Mouse (Mus musculus): ENCODE results near the gene Stx5a.
A peak's percentile ranks its signal among the peaks of the same experiment; 100 is the strongest.

- TF ChIP-seq GATA1 (IDR thresholded peaks at IDR 0.05; ENCODE audit: borderline replicate concordance, low read length): no peak
- peak; percentile 68; the same call in 1 of the 2 replicates for TF ChIP-seq FLI1 (IDR thresholded peaks at IDR 0.05; ENCODE audit: low read length)
Measured at GRCm38 (mm10) chr19:8774086-8774835, 33.0 kb downstream of the Stx5a start, which contains the start of gene Tmem179b.
